Mouse (Mus musculus): ENCODE measurements around the gene Chd1l.

Chd1l gene

GRCm38 (mm10) chr3:97521946-97522731 is 87.9 kb downstream of the Chd1l start:
- DNase-seq, result no peak

- no peak for DNase-seq
These were observed 90.1 kb downstream of the Chd1l start for GRCm38 (mm10) chr3:97519883-97520282.

GRCm38 (mm10) chr3:97512296-97512695 is 97.7 kb downstream of the Chd1l start:
- DNase-seq, result no peak

Data from lung, postnatal 14 days (tissue).